Mouse (Mus musculus): ENCODE measurements around the gene Ptch2. TPM values are rescaled to one million over a fixed set of nuclear protein-coding genes. Genes with fewer than 3 reads are reported as not detected.

Ptch2 gene
- polyA plus RNA-seq, 1 experiment from 2014 or later, result 1.3 TPM

GRCm38 (mm10) chr4:117140613-117141012 is 44.7 kb downstream of the Ptch2 start:
- H3K4me3 ChIP-seq (ENCODE audit: low read depth, low read length), result no peak overlapping the region
- H3K9ac ChIP-seq (ENCODE audit: low read depth, low read length), result no peak overlapping the region
- H3K27ac ChIP-seq (ENCODE audit: low read depth, low read length), result no peak overlapping the region
- H3K9me3 ChIP-seq (ENCODE audit: control insufficient read depth), result no peaks in the 10 kb centered on the region
- no peak for ATAC-seq
- H3K4me2 ChIP-seq (replicated peaks; ENCODE audit: low read depth), result no peak overlapping the region
- H3K27me3 ChIP-seq (replicated peaks; ENCODE audit: control insufficient read depth, insufficient read depth, low read length), result no peaks in the 10 kb centered on the region
- no peaks in the 10 kb centered on the region for H3K36me3 ChIP-seq (ENCODE audit: control insufficient read depth, insufficient read depth)
- TF ChIP-seq CTCF (IDR thresholded peaks at IDR 0.05; ENCODE audit: low read depth), result peak; percentile 58
- 36% methylated on average over 4 of the region's 4 CpGs for WGBS
- no peaks in the 10 kb centered on the region for H3K4me1 ChIP-seq (replicated peaks; ENCODE audit: control insufficient read depth, insufficient read depth, low read length)

DNA sequence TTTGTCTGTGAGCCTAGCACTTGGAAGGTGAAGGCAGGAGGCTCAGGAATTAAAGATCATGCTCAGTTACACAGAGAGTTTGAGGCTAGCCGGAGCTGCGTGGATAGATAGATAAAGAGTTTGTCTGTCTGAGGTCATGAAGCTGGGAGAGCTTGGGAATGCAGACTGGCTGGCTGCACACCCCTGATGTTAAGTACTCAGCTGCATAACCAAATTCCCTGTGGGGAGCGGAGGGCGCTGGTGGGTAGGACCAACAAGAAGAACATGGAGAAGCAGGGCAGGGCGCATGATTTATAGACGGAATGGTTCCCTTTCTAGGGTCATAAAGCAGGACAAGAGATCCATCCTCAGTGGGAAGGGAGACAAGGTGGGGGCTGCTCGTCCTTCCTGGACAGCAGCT is 47.1 kb downstream of the Ptch2 start:
- Histone ChIP-seq H3K9me3 (ENCODE audit: control insufficient read depth) (no peaks in the 10 kb centered on the region), H3K4me1 (replicated peaks; ENCODE audit: control insufficient read depth, insufficient read depth, low read length) (no peaks in the 10 kb centered on the region), H3K27ac (ENCODE audit: low read depth, low read length) (no peak overlapping the region), H3K36me3 (ENCODE audit: control insufficient read depth, insufficient read depth) (no peaks in the 10 kb centered on the region), H3K27me3 (replicated peaks; ENCODE audit: control insufficient read depth, insufficient read depth, low read length) (no peaks in the 10 kb centered on the region), H3K4me2 (replicated peaks; ENCODE audit: low read depth) (no peak overlapping the region), H3K9ac (ENCODE audit: low read depth, low read length) (no peak overlapping the region), H3K4me3 (ENCODE audit: low read depth, low read length) (no peak overlapping the region)
- WGBS, result 47% methylated on average over 7 of the region's 7 CpGs
- TF ChIP-seq CTCF (IDR thresholded peaks at IDR 0.05; ENCODE audit: low read depth), result no peak
- no peak for ATAC-seq

DNA sequence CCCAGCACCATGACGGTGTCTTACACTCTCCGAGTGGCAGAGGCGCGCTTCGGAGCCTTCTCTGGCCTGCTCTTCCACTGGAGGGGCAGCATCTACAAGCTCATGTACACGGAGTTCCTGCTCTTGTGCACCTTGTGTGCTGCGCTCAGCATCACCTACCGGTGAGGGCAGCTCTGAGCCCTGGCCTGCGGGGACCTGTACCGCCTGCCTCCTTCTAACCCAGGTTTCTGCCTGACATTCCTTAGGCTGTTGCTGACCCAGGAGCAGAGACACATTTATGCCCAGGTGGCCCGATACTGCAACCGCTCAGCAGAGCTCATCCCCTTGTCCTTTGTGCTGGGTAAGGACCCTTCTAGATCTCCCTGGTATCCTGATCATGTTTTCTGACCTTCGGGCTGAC is 49.4 kb downstream of the Ptch2 start:
- H3K4me3 ChIP-seq (ENCODE audit: low read depth, low read length), result no peak overlapping the region
- H3K9me3 ChIP-seq (ENCODE audit: control insufficient read depth), result no peaks in the 10 kb centered on the region
- ATAC-seq, result no peak
- no peaks in the 10 kb centered on the region for H3K4me1 ChIP-seq (replicated peaks; ENCODE audit: control insufficient read depth, insufficient read depth, low read length)
- H3K27me3 ChIP-seq (replicated peaks; ENCODE audit: control insufficient read depth, insufficient read depth, low read length), result no peaks in the 10 kb centered on the region
- H3K27ac ChIP-seq (ENCODE audit: low read depth, low read length), result no peak overlapping the region
- H3K9ac ChIP-seq (ENCODE audit: low read depth, low read length), result no peak overlapping the region
- H3K4me2 ChIP-seq (replicated peaks; ENCODE audit: low read depth), result no peak overlapping the region
- no peak for TF ChIP-seq CTCF (IDR thresholded peaks at IDR 0.05; ENCODE audit: low read depth)
- H3K36me3 ChIP-seq (ENCODE audit: control insufficient read depth, insufficient read depth), result peaks cover 5% of the 10 kb centered on the region
- 91% methylated on average over 13 of the region's 13 CpGs for WGBS

DNA sequence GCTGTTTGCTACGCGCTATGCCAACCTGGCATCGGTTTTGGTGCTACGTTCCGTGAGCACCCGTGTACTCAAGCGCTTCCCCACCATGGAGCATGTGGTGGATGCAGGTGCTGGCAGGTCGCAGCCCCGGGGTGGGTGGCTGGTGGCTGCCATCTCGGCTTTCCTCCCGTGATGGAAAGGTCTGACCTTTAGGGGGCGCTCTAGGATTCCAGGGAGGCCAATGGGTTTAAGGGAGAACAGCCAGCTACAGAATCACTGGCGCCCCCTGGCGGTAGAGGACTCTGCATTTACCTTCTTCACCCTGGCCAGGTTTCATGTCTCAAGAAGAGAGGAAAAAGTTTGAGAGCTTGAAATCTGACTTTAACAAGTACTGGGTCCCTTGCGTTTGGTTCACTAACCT is 50.3 kb downstream of the Ptch2 start:
- peak; percentile 56; the same call in 1 of the 2 replicates for ATAC-seq
- H3K9me3 ChIP-seq (ENCODE audit: control insufficient read depth), result no peaks in the 10 kb centered on the region
- TF ChIP-seq CTCF (IDR thresholded peaks at IDR 0.05; ENCODE audit: low read depth), result peak; percentile 98
- H3K4me1 ChIP-seq (replicated peaks; ENCODE audit: control insufficient read depth, insufficient read depth, low read length), result no peaks in the 10 kb centered on the region
- H3K4me2 ChIP-seq (replicated peaks; ENCODE audit: low read depth), result no peak overlapping the region
- no peaks in the 10 kb centered on the region for H3K27me3 ChIP-seq (replicated peaks; ENCODE audit: control insufficient read depth, insufficient read depth, low read length)
- WGBS, result 38% methylated on average over 15 of the region's 15 CpGs
- H3K4me3 ChIP-seq (ENCODE audit: low read depth, low read length), result no peak overlapping the region
- H3K36me3 ChIP-seq (ENCODE audit: control insufficient read depth, insufficient read depth), result peaks cover 13% of the 10 kb centered on the region
- no peak overlapping the region for H3K9ac ChIP-seq (ENCODE audit: low read depth, low read length)
- no peak overlapping the region for H3K27ac ChIP-seq (ENCODE audit: low read depth, low read length)

DNA sequence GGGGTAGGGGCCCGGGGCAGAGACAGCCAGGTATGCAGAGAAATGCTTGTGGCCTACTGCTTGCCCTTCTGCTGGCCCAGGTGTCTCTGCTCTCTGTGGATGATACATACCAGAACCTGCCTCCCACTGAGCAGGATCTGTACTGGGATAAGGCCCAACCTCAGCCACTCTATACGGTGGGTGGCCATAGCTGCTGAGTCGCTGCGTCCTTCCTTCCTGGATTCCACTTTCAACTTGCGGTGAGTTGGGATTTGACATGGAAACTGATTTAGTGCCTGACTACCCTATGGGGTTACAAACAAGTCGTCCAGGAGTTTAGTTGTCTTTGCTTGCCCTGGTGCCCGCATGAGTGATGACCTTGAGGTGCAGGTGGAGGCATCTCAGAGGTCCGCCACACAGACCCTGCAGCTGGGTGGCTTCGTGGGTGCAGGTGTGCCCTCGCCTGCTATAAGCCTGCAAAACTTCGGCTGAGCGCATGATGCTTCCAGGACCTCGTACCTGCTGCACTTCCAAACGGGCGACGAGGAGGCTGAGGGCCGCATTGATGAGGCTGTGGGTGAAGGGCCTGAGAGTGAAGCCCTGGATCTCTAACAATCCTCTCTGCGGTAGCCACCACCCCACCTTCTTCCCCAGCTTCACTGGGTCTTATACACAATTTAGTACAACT is 52.3 kb downstream of the Ptch2 start:
- no peak for TF ChIP-seq CTCF (IDR thresholded peaks at IDR 0.05; ENCODE audit: low read depth)
- Histone ChIP-seq H3K4me2 (replicated peaks; ENCODE audit: low read depth) (no peak overlapping the region), H3K27ac (ENCODE audit: low read depth, low read length) (no peak overlapping the region), H3K27me3 (replicated peaks; ENCODE audit: control insufficient read depth, insufficient read depth, low read length) (no peaks in the 10 kb centered on the region), H3K9ac (ENCODE audit: low read depth, low read length) (no peak overlapping the region), H3K9me3 (ENCODE audit: control insufficient read depth) (no peaks in the 10 kb centered on the region), H3K4me1 (replicated peaks; ENCODE audit: control insufficient read depth, insufficient read depth, low read length) (0 out of 2 replicates have a peak, but pooled peaks cover 3% of the 10 kb centered on the region), H3K4me3 (ENCODE audit: low read depth, low read length) (no peak overlapping the region), H3K36me3 (ENCODE audit: control insufficient read depth, insufficient read depth) (peaks cover 30% of the 10 kb centered on the region)
- 70% methylated on average over 18 of the region's 18 CpGs for whole genome bisulfite sequencing
- ATAC-seq, result no peak

DNA sequence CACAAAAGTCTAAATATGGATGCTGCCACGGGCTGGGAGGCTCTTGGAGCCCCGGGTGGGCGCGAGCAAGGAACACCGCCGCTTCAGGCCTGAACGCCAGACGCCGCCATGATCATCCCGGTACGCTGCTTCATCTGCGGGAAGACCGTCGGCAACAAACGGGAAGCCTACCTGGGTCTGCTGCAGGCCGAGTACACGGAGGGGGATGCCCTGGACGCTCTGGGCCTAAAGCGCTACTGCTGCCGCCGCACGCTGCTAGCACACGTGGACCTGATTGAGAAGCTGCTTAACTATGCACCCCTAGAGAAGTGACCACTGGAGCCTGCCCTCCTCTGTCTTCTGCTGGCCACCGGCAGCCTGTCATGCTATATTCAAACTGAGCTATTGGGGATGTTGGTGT is 52.9 kb downstream of the Ptch2 start:
- no peak for ATAC-seq
- 67% methylated on average over 24 of the region's 24 CpGs for WGBS
- H3K4me1 ChIP-seq (replicated peaks; ENCODE audit: control insufficient read depth, insufficient read depth, low read length), result 0 out of 2 replicates have a peak, but pooled peaks cover 4% of the 10 kb centered on the region
- H3K4me3 ChIP-seq (ENCODE audit: low read depth, low read length), result no peak overlapping the region
- no peak overlapping the region for H3K4me2 ChIP-seq (replicated peaks; ENCODE audit: low read depth)
- H3K27me3 ChIP-seq (replicated peaks; ENCODE audit: control insufficient read depth, insufficient read depth, low read length), result no peaks in the 10 kb centered on the region
- H3K9ac ChIP-seq (ENCODE audit: low read depth, low read length), result no peak overlapping the region
- H3K27ac ChIP-seq (ENCODE audit: low read depth, low read length), result no peak overlapping the region
- no peaks in the 10 kb centered on the region for H3K9me3 ChIP-seq (ENCODE audit: control insufficient read depth)
- H3K36me3 ChIP-seq (ENCODE audit: control insufficient read depth, insufficient read depth), result peaks cover 35% of the 10 kb centered on the region
- TF ChIP-seq CTCF (IDR thresholded peaks at IDR 0.05; ENCODE audit: low read depth), result no peak

All from intestine, postnatal 0 days (tissue).